Mouse (Mus musculus): ENCODE measurements around the gene Evl.

Evl gene

DNA sequence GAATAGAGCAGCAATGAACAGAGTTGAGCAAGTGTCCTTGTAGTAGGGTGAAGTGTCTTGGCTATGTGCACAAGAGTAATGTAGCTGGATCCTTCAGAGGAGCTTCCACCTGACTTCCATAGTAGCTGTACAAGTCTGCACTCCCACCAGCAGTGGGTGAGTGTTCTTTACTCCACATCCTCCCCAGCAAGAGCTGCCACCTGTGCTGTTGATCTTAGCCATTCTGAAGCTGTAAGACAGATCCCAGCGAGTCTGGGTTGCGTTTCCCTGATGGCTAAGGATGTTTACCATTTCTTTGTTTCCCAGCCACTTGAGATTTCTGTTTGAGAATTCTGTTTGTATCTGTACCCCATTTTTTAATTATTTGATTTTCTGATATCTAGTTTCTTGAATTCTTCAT is 35.6 kb downstream of the Evl start:
- no peak for DNase-seq (ENCODE audit: low read depth, low spot score)

GRCm38 (mm10) chr12:108591586-108591985 is 37.1 kb downstream of the Evl start:
- DNase-seq (ENCODE audit: low read depth, low spot score), result no peak

GRCm38 (mm10) chr12:108592866-108593265 is 38.3 kb downstream of the Evl start:
- DNase-seq (ENCODE audit: low read depth, low spot score), result no peak

GRCm38 (mm10) chr12:108600864-108601263 is 46.3 kb downstream of the Evl start:
- DNase-seq (ENCODE audit: low read depth, low spot score), result no peak

GRCm38 (mm10) chr12:108601326-108601725 is 46.8 kb downstream of the Evl start:
- no peak for DNase-seq (ENCODE audit: low read depth, low spot score)

- no peak for DNase-seq (ENCODE audit: low read depth, low spot score)
Measured at GRCm38 (mm10) chr12:108604546-108604945, 50.0 kb downstream of the Evl start.

- DNase-seq (ENCODE audit: low read depth, low spot score), result no peak
Measured at GRCm38 (mm10) chr12:108605521-108606281, 51.2 kb downstream of the Evl start.

GRCm38 (mm10) chr12:108606321-108606720 is 51.8 kb downstream of the Evl start:
- no peak for DNase-seq (ENCODE audit: low read depth, low spot score)

GRCm38 (mm10) chr12:108609446-108609845 is 54.9 kb downstream of the Evl start:
- DNase-seq (ENCODE audit: low read depth, low spot score), result no peak

DNA sequence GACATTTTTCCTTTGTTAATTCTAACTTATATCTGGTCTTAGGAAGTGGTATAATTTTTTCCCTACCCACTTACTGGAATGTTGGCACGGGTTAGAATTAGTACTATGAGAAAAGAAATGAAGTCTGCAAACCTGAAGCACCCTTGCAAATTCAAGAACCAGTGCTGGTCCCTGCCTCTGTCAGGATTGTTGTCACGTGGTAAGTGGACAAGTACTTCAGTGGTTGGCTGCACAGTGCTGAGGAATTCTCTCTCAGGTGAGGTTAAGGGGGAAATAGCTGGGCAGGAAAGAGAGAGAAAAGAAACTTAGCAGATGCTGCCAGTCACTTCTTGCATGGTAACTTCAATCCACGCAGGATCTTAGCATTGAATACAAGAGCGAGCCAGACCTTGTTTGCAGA is 55.7 kb downstream of the Evl start:
- no peak for DNase-seq (ENCODE audit: low read depth, low spot score)

- no peak for DNase-seq (ENCODE audit: low read depth, low spot score)
Measured at GRCm38 (mm10) chr12:108613081-108613480, 58.6 kb downstream of the Evl start.

GRCm38 (mm10) chr12:108617511-108617910 is 63.0 kb downstream of the Evl start:
- no peak for DNase-seq (ENCODE audit: low read depth, low spot score)

DNA sequence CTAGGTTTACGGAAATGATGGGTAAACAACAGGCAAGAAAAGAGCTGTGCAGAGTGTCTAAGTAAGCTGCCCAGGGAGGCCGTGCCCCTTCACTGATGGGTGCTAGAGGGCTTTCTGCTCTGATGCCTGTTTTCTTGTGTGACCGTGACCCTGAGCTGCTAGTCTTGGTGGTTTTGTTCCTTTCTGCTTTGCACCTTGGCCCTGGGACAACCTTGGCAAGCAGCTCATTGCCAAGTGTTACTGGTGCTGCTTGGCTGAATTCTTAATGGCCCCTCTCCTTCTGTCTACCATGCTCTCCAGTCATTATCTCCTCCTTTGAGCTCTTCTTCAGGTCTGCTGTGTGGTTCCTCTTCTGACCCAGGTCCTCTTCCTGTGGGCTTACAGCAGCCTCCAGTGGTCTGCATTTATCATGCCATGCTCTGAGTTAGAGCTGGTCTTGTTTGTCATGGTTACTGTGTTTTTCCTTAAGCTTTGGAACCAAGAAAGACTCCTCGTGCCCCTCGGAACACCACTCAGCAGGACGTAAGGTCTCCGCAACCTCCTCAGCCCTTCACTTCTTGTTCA is 65.4 kb downstream of the Evl start:
- DNase-seq (ENCODE audit: low read depth, low spot score), result no peak

DNA sequence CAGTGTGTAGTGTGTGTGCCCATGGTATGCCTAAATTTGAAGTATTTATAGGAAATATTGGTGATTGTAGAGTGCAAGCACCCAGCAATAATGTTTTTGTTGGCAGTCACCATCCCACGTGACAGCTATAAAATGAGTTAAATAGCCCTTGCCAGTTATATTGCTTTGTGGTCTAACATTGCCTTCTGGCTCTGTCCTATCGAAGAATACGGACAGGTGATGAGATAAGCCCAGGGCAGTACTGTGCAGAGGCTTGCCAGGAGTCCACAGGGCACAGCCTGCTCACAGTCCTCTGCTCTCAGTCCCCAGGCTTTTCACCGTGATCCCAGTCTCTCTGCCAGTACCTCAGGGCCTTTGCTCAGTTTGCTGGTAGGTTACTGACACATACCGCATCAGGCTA is 67.9 kb downstream of the Evl start:
- no peak for DNase-seq (ENCODE audit: low read depth, low spot score)

DNA sequence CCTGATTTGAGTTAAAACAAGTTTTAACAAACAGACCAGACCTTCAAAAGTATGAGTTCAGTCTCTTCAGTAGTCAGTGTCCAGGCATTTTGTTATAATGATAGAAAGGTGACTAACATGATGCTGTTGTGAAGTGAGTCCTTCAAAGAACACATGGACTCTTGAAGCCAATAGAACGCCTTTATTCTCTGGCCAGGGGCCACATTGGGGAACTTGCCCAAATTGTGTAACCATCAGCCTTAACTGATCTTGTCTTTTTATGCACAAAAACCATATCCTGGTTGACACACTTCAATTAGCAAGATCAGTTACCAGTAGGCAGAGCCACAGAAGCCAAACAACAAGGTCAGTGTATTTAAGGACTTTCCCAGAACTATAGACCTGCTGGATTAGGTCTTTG is 75.0 kb downstream of the Evl start:
- no peak for DNase-seq (ENCODE audit: low read depth, low spot score)

DNA sequence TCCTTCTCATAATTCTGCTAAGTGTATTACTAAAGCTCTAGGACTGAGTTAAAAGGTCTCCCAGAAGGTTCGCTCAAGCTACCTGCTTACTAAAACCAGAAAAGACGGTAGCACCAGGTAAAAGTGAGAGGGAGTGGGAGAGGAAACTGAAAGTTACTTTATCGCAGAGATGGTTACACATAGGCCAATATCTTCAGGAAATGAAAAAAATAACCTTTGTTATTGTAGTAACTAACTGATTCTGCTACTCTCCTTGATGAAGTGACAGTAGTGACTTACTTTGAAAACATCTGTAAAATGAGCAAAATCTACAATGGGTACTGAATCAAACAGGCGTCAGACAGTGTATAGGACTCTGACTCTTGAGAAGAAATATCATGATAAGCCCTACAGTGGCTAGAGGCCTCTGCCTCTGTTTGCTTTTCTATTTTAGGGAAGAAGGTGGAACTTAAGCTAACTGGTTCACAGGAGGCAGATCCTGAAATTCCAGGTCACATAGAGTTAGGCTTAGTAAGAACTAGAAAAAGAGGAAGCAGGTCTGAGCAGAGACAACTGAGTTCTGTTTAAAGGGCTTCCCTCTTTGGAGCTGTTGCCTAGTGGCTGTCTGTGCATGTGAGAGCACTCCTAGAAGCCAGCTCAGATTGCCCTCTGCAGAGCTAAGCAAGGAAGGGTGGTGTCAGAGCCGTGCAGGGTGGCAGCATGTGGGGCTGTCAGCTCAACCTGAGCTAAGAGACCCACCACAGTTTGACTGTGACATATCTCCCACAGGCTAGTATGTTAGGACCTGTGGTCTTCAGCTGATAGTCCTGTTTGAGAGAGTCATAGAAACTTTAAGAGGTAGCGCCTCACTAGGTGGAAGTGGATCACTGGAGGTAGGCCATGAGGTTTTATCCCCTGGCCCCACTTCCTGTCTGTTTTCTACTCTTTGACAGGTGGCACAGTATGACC is 76.5 kb downstream of the Evl start:
- DNase-seq (ENCODE audit: low read depth, low spot score), result no peak

GRCm38 (mm10) chr12:108632501-108632900 is 78.0 kb downstream of the Evl start:
- no peak for DNase-seq (ENCODE audit: low read depth, low spot score)

- no peak for DNase-seq (ENCODE audit: low read depth, low spot score)
Measured at GRCm38 (mm10) chr12:108634031-108634430, 79.5 kb downstream of the Evl start.

DNA sequence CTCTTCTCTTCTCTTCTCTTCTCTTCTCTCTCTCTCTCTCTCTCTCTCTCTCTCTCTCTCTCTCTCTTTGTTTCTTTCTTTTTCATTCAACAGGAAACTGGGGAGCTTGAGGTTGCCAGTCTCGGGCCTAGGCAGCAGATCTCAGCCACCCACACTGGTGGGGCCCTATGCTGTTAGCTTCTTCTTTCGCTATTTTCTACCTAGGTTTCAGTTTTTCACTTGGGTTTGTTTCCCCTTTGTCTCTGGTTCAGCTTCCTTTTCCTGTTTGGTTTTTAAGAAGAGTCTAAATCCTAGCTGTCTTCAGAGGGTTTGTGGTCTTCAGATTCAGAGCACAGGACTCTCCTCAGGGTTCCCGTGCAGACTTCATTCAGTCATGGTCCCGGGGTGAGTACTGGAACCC is 81.0 kb downstream of the Evl start:
- no peak for DNase-seq (ENCODE audit: low read depth, low spot score)

DNA sequence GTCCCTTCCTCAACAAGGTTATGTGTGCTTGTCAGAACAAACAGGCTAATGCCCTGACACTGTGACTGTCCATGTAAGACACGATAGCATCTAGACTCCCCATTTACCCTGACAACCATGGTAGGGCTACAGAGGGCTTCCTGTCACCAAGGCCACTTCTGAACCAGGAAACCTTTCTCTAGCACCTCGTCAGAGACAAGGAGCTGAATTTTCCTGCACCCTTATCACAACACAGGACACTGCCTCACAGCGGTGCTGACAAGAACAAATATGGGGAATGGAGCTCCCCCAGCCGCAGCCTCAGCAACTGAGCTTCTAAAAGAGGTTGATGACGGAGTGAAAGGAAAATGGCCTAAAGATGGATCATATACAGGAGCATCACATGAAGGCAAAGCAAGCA is 82.9 kb downstream of the Evl start:
- DNase-seq (ENCODE audit: low read depth, low spot score), result no peak

DNA sequence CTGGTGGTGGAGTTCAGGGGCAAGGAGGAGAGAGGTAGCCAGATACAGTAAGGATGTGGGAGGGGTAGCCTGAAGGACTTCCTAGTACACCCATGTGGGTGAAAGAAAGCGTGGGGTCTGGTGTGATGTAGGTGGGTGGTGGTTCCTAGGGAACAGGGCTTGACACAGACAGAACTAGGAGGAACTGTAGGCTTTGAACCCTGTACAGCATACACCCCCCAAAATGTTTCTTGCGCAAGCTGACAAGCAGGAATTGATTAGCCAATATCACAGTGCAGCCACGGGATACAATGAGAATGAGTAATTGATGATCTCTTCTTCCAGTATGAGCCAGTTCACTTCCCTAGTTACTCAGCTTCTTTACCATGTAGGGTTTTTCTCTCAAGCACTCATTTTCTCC is 84.6 kb downstream of the Evl start:
- no peak for DNase-seq (ENCODE audit: low read depth, low spot score)

- DNase-seq (ENCODE audit: low read depth, low spot score), result no peak
Measured at GRCm38 (mm10) chr12:108642019-108642418, 87.5 kb downstream of the Evl start.
